Mouse (Mus musculus): ENCODE results near the gene Sgsm3.

Sgsm3 gene

GRCm38 (mm10) chr15:80977620-80978334 lies at the start of gene Sgsm3:
TSS of gene Sgsm3 (plus strand) at chr15:80977765.
- DNase-seq (ENCODE audit: low spot score) = peak; percentile 82

DNA sequence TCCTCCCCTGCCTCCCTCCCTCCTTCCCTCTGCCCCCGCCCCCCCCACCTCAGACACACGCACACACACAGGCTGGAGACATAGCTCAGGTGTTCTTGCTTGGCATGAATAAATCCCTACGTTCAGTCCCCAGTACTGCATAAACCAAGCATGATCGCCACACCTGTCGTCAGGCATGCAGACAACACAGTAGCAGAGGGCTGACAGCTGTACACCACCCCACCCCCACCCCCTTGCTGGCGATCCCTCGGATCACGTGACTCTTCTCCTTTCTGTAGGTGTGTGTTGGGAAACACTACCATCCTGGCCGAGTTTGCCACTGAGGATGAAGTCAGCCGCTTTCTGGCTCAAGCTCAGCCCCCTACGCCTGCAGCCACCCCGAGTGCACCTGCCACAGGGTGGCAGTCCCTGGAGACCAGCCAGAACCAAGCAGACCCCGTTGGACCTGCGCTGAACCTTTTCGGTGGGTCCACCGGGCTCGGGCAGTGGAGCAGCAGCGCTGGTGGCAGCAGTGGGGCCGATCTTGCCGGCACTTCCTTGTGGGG lies 48.7 kb upstream of the Sgsm3 start:
- DNase-seq (ENCODE audit: low spot score) = no peak

GRCm38 (mm10) chr15:80930048-80930571 lies 47.5 kb upstream of the Sgsm3 start:
- peak; percentile 66 for DNase-seq (ENCODE audit: low spot score)

DNA sequence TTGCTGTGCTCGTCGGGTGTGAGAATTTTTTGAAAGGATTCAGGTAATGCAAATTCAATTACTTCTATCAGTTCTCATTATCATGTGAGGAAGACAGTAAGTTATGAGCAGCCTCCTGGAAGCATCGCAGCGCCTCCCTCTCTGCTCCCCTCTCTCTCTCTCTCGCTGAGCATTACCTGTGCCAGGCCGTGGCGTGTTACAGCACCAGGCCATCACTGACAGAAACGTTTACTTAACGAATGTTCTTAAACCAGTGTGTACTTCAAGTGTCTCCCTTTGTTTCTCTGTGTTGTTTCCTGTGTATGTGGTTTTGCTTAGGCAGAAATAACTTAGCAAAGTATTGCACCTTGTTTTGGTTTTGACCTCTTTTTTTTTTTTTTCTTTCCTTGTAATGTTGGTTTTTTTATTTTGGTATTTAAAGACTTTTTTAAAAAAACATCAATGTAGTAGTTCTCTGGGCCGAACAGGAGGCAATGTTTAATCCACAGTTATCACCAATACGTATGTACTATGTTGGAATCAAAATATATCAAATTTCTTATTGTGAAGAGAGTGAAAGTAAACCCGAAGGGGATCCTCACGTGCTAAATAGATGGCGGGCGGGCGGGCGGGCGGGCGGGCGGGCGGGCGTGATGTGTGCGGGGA lies 46.8 kb upstream of the Sgsm3 start:
- peak; percentile 78 for DNase-seq (ENCODE audit: low spot score)

GRCm38 (mm10) chr15:80931345-80931960 lies 46.1 kb upstream of the Sgsm3 start:
- DNase-seq (ENCODE audit: low spot score) = peak; percentile 28

DNA sequence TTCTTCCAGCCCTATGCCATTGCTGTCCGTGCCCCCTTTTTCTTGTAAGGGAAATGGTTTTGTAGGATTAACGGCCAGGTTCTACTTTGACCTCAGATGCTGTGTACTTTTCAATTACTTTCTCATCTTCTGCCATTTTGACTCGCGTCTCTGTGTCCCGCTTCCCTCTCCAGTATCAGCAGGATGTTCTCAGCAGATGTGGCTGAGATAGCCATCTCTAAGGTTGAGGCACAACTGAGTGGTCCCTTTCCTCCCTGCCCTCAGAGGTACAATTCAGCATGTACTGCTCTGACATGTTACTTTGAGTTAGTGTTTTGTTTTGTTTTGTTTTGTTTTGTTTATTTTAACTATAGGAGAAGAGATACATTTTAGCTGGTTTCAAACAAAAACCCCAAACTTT lies 42.7 kb upstream of the Sgsm3 start:
- DNase-seq (ENCODE audit: low spot score) = no peak

GRCm38 (mm10) chr15:80936686-80937085 lies 40.9 kb upstream of the Sgsm3 start:
- DNase-seq (ENCODE audit: low spot score) = no peak

DNA sequence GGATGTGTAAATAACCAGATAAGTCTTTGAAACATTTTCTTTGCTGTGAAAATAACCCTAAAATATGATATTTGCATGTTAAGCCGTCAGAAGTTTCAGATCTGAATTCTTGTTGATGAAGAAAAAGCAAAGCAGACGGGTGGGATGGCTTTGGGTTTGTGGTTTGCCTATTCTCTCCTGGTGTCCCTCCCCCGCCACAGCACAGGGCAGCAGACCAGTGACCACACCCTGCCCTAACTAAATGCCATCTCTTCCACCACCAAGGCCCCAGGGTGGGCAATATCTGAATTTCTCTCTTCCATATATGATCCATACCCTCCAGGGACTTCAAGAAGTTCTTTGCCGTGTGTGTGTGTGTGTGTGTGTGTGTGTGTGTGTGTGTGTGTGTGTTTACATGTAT lies 39.0 kb upstream of the Sgsm3 start:
- DNase-seq (ENCODE audit: low spot score) = no peak

GRCm38 (mm10) chr15:80939401-80939800 lies 38.2 kb upstream of the Sgsm3 start:
- DNase-seq (ENCODE audit: low spot score) = no peak

DNA sequence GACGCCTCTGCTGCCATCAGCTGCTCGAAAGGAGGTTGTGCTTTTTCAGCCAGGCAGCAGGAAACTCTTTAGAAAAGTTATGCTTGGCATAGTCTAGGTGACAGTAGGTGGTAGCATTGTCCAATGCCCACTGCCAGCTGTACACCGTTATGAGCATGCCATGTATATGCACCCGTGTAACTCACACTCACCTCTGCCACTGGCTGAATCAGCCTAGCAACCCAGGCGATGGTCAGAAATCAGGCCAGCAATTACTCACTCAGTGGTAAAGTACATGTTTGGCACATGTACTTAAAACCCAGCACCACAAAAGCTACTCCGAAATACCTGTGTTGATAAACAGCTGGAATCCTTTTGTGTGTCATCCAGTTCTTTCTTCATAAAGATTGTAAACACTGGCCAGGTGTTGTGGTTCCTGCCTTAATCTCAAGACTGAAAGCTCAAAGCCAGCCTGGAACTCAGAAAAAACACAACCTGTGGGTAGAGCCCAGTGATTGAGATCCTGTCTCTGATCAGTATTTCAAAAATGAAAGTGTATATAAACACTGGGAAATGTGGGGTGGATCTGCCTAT lies 36.0 kb upstream of the Sgsm3 start:
- DNase-seq (ENCODE audit: low spot score) = peak; percentile 37

- DNase-seq (ENCODE audit: low spot score) = peak; percentile 66
Observed at GRCm38 (mm10) chr15:80945851-80946250, 31.7 kb upstream of the Sgsm3 start.

DNA sequence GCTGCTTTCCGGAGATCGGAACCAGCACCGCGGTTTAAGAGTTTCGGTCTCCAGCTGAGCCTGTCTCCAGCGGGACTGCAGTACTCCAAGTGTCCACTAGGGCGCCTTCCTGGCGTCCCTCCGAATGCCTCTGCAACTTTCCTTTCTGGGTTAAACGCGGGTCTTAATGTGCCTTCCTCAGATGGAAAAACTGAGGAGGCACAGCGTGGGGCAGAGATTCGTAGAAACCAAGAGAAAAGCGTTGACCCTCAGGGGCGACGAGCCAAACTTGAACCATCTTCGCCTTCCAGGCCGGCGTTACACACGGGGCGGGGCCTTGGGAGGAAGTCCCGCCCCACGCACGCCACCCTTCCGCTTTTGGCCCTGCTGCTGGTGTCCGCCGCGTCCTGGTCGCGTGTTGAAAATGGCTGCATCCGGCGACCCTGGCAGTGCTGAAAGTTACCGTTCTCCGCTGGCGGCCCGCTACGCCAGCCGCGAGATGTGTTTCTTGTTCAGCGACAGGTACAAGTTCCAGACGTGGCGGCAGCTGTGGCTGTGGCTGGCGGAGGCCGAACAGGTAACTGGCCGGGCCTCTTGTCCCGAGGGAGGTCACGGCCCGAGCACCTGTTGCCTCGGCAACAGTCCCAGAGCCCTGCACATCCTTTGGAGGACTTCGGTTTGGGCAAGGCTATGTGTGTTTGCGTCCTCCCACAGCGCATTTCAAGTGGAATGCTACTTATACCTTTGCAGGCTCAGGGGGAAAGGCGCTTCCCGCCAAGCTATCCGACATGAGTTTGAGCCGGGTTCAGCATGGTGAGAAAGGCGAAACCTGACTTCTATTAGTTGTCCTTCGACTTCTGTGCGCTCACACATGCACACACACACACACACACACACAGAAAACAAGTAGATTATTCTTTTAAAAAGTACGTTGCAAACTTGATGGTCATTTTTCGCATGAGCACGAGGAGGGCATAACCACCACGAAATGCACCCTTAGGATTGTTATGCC lies 29.1 kb upstream of the Sgsm3 start, which contains the start of gene Adsl:
TSS of gene Adsl (plus strand) at position 346 of the 991 bp plus-strand sequence.
- DNase-seq (ENCODE audit: low spot score) = peak; percentile 82

GRCm38 (mm10) chr15:80949431-80949830 lies 28.1 kb upstream of the Sgsm3 start:
- no peak for DNase-seq (ENCODE audit: low spot score)

DNA sequence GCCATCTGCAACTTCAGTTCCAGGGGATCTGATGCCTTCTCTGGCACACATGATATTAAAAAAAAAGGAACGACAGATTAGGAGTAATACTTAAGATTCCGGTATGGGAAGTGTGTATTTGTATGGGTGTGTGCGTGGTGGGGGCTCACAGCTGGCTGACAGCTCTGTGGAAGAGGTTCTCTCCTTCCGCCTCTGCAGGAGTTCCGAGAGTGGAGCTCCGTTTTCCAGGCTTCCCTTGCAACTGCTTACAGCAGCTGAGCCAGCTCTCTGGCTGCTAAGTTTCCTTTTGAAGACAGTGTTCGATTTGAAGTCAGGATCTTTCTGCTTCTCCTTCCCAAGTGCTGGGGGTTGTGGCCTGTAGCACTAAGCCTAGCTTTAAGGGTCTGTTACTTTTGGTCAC lies 27.5 kb upstream of the Sgsm3 start:
- DNase-seq (ENCODE audit: low spot score) = no peak

- DNase-seq (ENCODE audit: low spot score) = no peak
Observed at GRCm38 (mm10) chr15:80953971-80954370, 23.6 kb upstream of the Sgsm3 start.

- DNase-seq (ENCODE audit: low spot score) = no peak
Observed at GRCm38 (mm10) chr15:80954861-80955260, 22.7 kb upstream of the Sgsm3 start.

DNA sequence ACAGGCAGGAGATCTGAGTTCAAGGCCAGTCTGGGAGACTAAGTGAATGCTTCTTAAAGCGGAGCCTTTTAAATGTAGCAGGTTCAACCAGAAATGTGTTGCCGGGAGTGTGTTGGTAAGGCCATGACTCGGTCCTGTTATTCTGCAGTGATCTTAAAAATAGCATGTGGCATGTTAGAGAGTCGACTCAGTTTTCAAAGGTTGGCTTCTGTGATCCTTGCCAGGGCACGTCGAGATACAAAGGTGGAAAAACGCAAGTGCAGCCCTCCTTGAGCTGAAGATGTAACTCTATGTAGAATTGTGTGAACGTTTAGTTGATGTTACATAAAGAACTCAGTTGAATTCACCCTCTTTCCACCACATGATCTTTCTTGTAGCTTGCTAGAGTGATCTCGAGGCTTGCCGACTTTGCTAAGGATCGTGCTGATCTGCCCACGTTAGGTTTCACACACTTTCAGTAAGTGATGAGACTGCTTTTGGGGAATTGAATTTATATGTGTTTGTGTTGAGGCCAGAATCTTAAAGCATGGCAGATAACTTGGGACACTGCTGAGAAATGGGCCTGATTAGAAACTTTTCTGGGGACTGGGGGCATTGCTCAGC lies 21.6 kb upstream of the Sgsm3 start:
- no peak for DNase-seq (ENCODE audit: low spot score)

DNA sequence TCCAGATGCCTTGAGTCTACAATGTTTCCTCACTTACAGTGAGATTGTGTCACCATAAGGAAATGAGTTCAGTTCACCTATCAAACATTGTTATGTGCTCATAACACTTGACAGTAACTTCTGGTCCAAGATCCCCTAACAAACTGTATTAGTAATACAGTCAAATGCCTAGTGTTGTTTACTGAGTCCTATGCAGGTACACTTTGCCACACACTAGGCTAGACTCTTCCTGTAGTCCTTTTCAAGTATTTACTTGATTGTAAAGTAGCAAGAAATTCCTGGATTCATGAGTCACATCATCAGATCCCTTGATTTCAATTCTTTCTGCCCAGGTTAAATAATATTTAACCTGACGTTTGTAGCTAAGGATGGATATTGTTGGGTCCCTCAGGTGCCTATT lies 8.2 kb upstream of the Sgsm3 start:
- DNase-seq (ENCODE audit: low spot score) = no peak

DNA sequence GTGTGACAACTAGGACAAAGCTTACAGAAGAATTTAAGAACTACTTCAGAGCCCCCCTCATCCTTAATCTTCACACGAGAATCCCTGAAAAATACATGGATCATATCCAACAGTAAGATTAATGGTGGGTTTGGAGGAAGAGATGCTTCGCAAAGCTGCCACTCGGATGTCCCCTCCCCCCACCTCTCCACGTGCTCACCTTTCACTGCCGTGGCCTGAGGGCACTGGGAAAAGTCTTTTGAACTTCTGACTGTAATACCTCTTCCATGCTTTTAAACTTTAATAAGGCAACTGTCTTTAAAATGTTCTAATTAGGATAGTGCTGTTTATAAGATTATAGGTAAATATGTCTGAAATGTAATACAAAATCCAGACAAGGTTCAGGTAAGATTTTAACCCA lies 3.3 kb upstream of the Sgsm3 start:
- no peak for DNase-seq (ENCODE audit: low spot score)

DNA sequence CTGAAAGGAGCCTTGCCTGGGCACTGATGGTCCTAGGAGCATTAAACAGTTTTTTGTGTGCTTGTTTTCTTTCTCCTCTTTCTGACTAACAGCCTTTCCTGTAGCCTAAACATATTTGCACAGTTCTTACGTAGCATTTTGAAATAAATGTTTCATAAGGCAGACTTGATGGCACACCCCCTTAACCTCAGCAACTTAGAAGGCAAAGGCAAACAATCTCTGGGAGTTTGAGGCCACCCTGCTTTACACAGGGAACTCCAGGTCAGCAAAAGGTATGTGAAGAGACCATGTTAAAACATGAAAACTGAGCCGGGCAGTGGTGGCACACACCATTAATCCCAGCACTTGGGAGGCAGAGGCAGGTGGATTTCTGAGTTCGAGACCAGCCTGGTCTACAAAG lies 1.9 kb upstream of the Sgsm3 start:
- no peak for DNase-seq (ENCODE audit: low spot score)

- DNase-seq (ENCODE audit: low spot score) = no peak
Observed at GRCm38 (mm10) chr15:80979611-80980010, 2.0 kb downstream of the Sgsm3 start.
